Mouse (Mus musculus) cerebellum, adult 2 months (tissue): Measurements from ENCODE around the gene Agbl4.

Source experiments
- CTCF ChIP-seq: fragments of 200-500 bp; IDR thresholded peaks from 2 replicates; pipeline ENCODE4 v1.5.1; 2011; ENCODE audit warnings: low read depth, mild to moderate bottlenecking, control low read depth, low read length, moderate library complexity, borderline replicate concordance; ENCODE audit not compliant: insufficient read depth
- POLR2A ChIP-seq: fragments of 200-500 bp; IDR thresholded peaks from 2 replicates; pipeline ENCODE4 v1.6.1; 2011; ENCODE audit warnings: low read length, control low read depth, borderline replicate concordance; ENCODE audit not compliant: insufficient read depth

GRCm38 (mm10) chr4:111520006-111520405 is 1122.5 kb downstream of the Agbl4 start:
- TF ChIP-seq CTCF (no peak), POLR2A (no peak)
